Mouse (Mus musculus) megakaryocyte, embryonic 14.5 days (primary cell): Measurements from ENCODE around the gene Sigmar1.
"Not testable (repeated sequence)": the region's sequence is repeated elsewhere in the genome, so short reads cannot be mapped to it uniquely, and the experiment has no call there.

Experiments
- FLI1 ChIP-seq: IDR thresholded peaks from 2 replicates; pipeline ENCODE4 v1.6.1; 2012; ENCODE audit warnings: low read length, inconsistent platforms, mixed read lengths
- GATA1 ChIP-seq: IDR thresholded peaks from 3 replicates; pipeline ENCODE4 v1.6.1; 2012; ENCODE audit warnings: mixed read lengths, low read length, inconsistent platforms, borderline replicate concordance

DNA sequence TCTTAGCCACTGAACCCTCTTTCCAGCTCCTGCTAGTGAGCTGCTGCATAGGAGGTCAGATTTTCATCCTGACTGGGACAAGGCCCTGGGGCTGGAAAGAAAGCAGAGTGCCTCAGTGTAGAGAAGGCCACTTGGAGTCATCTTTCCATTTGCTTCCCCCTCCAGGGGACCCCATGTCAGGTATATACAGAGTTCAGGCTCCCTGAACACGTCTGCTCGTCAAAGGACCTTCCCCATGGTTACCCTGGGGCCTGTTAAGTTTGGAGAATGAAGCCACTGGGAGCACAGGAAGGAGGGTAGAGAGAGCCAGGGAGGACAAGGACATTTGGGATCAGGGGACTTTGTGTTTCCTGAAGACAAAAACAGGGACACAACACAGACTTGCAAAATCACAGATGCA, 53.7 kb downstream of the Sigmar1 start:
- not testable (repeated sequence) for TF ChIP-seq GATA1, FLI1
